In the genomic region with DNA sequence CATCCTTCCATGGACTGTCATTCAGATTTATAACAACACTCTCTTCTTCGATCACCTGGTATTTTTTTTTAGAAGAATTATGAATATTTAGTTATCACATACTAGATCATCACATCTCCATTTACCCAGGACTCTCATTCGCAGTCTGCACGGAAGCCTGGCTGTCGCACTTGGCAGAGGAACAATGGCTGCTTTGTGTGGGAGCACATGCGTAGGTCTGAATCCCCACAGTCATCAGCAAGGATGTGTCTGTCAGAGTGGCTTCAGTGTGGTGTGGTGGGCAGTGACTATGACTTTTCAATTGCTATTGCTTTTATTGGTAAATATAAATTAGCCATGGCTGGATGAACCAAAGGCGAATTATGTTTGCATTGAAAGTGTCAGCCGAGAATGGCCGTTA, we compare ENCODE assay signal across 13 mouse cellular contexts. TPM values are rescaled to one million over a fixed set of nuclear protein-coding genes. Genes with fewer than 3 reads are reported as not detected.
DNase-seq lines count a peak whose midpoint lies in the region; ATAC-seq and TF ChIP-seq lines count a peak whose summit lies in the region.
"Had no signal": no experiment of that assay in that cellular context is flagged by ENCODE, and none has a peak within 500 bp of the region (broad histone marks: within the 10 kb centered on the region; RNA-seq: fewer than 3 reads in every experiment).

No protein-coding gene starts in this region.

- no peaks in the 10 kb centered on the region for H3K36me3 ChIP-seq in hindbrain, embryonic 11.5 days (ENCODE audit: control insufficient read depth, insufficient read depth, low read length)
- peaks cover 9% of the 10 kb centered on the region; the same call in 1 of the 2 replicates for H3K36me3 ChIP-seq in hindbrain, embryonic 10.5 days
- H3K36me3 ChIP-seq in forebrain, postnatal 0 days (ENCODE audit: insufficient read depth): no peaks in the 10 kb centered on the region
- peaks cover 6% of the 10 kb centered on the region; the same call in 1 of the 2 replicates for H3K36me3 ChIP-seq in neural tube, embryonic 15.5 days
- H3K36me3 ChIP-seq: embryonic facial prominence, embryonic 13.5 days; heart, embryonic 12.5 days; liver, embryonic 12.5 days had no signal

- H3K4me3 ChIP-seq in hindbrain, embryonic 11.5 days (ENCODE audit: low read depth, low read length): no peak overlapping the region
- H3K4me3 ChIP-seq in hindbrain, embryonic 10.5 days: no peak overlapping the region
- H3K4me3 ChIP-seq in forebrain, postnatal 0 days (ENCODE audit: low read depth, low read length): no peak overlapping the region
- H3K4me3 ChIP-seq in neural tube, embryonic 15.5 days (replicated peaks): no peak overlapping the region
- H3K4me3 ChIP-seq: embryonic facial prominence, embryonic 13.5 days; heart, embryonic 12.5 days; liver, embryonic 12.5 days had no signal

- TF ChIP-seq CTCF in forebrain, postnatal 0 days (IDR thresholded peaks at IDR 0.05; ENCODE audit: low read depth): no peak

- no peaks in the 10 kb centered on the region for H3K4me1 ChIP-seq in hindbrain, embryonic 11.5 days (replicated peaks; ENCODE audit: control insufficient read depth, insufficient read depth, low read length)
- peaks cover 6% of the 10 kb centered on the region for H3K4me1 ChIP-seq in hindbrain, embryonic 10.5 days (replicated peaks)
- H3K4me1 ChIP-seq in forebrain, postnatal 0 days (ENCODE audit: insufficient read depth): no peaks in the 10 kb centered on the region
- peaks cover 25% of the 10 kb centered on the region for H3K4me1 ChIP-seq in neural tube, embryonic 15.5 days

- peak; percentile 74; the same call in 1 of the 2 replicates for ATAC-seq in hindbrain, embryonic 11.5 days (ENCODE audit: low FRiP score)
- peak; percentile 86 for ATAC-seq in forebrain, postnatal 0 days
- 0 out of 2 replicates have a peak, but pooled peaks have one; percentile 40 for ATAC-seq in neural tube, embryonic 15.5 days (ENCODE audit: low FRiP score)
- ATAC-seq: liver, embryonic 12.5 days had no signal

- no peaks in the 10 kb centered on the region for H3K9me3 ChIP-seq in hindbrain, embryonic 11.5 days (ENCODE audit: control insufficient read depth, low read length)
- no peaks in the 10 kb centered on the region for H3K9me3 ChIP-seq in hindbrain, embryonic 10.5 days
- no peaks in the 10 kb centered on the region for H3K9me3 ChIP-seq in forebrain, postnatal 0 days (ENCODE audit: low read length)
- H3K9me3 ChIP-seq in neural tube, embryonic 15.5 days (replicated peaks): no peaks in the 10 kb centered on the region
- H3K9me3 ChIP-seq: embryonic facial prominence, embryonic 13.5 days; heart, embryonic 12.5 days; liver, embryonic 12.5 days had no signal

- no peaks in the 10 kb centered on the region for H3K27me3 ChIP-seq in hindbrain, embryonic 11.5 days (ENCODE audit: control insufficient read depth, insufficient read depth, low read length)
- H3K27me3 ChIP-seq in hindbrain, embryonic 10.5 days (ENCODE audit: insufficient read depth, poor library complexity, severe bottlenecking): no peaks in the 10 kb centered on the region
- H3K27me3 ChIP-seq in forebrain, postnatal 0 days (ENCODE audit: insufficient read depth, low read length): no peaks in the 10 kb centered on the region
- H3K27me3 ChIP-seq in neural tube, embryonic 15.5 days (replicated peaks): no peaks in the 10 kb centered on the region
- H3K27me3 ChIP-seq: embryonic facial prominence, embryonic 13.5 days; heart, embryonic 12.5 days; liver, embryonic 12.5 days had no signal

- no peak overlapping the region for H3K9ac ChIP-seq in hindbrain, embryonic 11.5 days (ENCODE audit: low read depth, low read length)
- H3K9ac ChIP-seq in forebrain, postnatal 0 days: no peak overlapping the region
- H3K9ac ChIP-seq in neural tube, embryonic 15.5 days (replicated peaks): no peak overlapping the region
- H3K9ac ChIP-seq: embryonic facial prominence, embryonic 13.5 days; heart, embryonic 12.5 days; liver, embryonic 12.5 days had no signal

- DNase-seq in hindbrain, embryonic 11.5 days (ENCODE audit: low spot score): peak; percentile 38
- no peak for DNase-seq in hindbrain, embryonic 10.5 days (ENCODE audit: low spot score)
- DNase-seq in forebrain, postnatal 0 days: peak; percentile 65
- DNase-seq in layer of hippocampus, postnatal 36 days: peak; percentile 66 to 77
- no peak for DNase-seq in adrenal gland, postnatal 4 days (ENCODE audit: low spot score in 2 of 2)
- DNase-seq in spleen, postnatal 36 days (ENCODE audit: low spot score in 2 of 2): no peak
- DNase-seq in adrenal gland, postnatal 10 days: no peak
- DNase-seq: B cell, adult 2 months; cerebellum, adult 9-10 months had no signal

- H3K4me2 ChIP-seq in hindbrain, embryonic 11.5 days (replicated peaks; ENCODE audit: low read depth, low read length): no peak overlapping the region
- H3K4me2 ChIP-seq in forebrain, postnatal 0 days (ENCODE audit: low read depth): no peak overlapping the region
- no peak overlapping the region for H3K4me2 ChIP-seq in neural tube, embryonic 15.5 days
- H3K4me2 ChIP-seq: embryonic facial prominence, embryonic 13.5 days; heart, embryonic 12.5 days; liver, embryonic 12.5 days had no signal

- WGBS in hindbrain, embryonic 11.5 days: 72% methylated on average over 8 of the region's 8 CpGs
- 68% methylated on average over 8 of the region's 8 CpGs for WGBS in hindbrain, embryonic 10.5 days
- WGBS in forebrain, postnatal 0 days: 47% methylated on average over 8 of the region's 8 CpGs
- 49% methylated on average over 8 of the region's 8 CpGs for WGBS in neural tube, embryonic 15.5 days

- H3K27ac ChIP-seq in hindbrain, embryonic 11.5 days (ENCODE audit: low read depth, low read length): no peak overlapping the region
- no peak overlapping the region for H3K27ac ChIP-seq in hindbrain, embryonic 10.5 days
- H3K27ac ChIP-seq in forebrain, postnatal 0 days (ENCODE audit: low read depth, low read length): no peak overlapping the region
- H3K27ac ChIP-seq in neural tube, embryonic 15.5 days (replicated peaks): no peak overlapping the region
- H3K27ac ChIP-seq: embryonic facial prominence, embryonic 13.5 days; liver, embryonic 12.5 days had no signal

RNA-seq across cellular contexts. Expression of a gene that starts 23.2 kb away (rescaled TPM):
- 5.1 and 6.3 TPM in 2 replicates for polyA plus RNA-seq in hindbrain, embryonic 11.5 days (2014; fragmentation: Nextera tagmentation; extraction: Ambion mirVana)
- 3.6 and 5.4 TPM in 2 replicates for polyA plus RNA-seq in hindbrain, embryonic 10.5 days (2016; fragmentation: Nextera tagmentation; extraction: Ambion mirVana)
- total RNA-seq in forebrain, postnatal 0 days (2014; rRNA removed): 10.8 and 15.5 TPM in 2 replicates
- 2.3 and 3.5 TPM in 2 replicates for polyA plus RNA-seq in forebrain, postnatal 0 days (2015; fragmentation: Nextera tagmentation; extraction: Ambion mirVana)
- total RNA-seq in layer of hippocampus, postnatal 36 days (2021): 10 to 100 TPM; 34.6 to 34.9 TPM
- 6.6 and 8.6 TPM in 2 replicates for polyA plus RNA-seq in neural tube, embryonic 15.5 days (2015; fragmentation: Nextera tagmentation; extraction: Ambion mirVana)
- 1 to 10 TPM; 4.3 to 5.3 TPM for total RNA-seq in adrenal gland, postnatal 4 days (2021)
- total RNA-seq in adrenal gland, postnatal 10 days (2021): 1 to 10 TPM; 1.7 to 2.5 TPM

Comparison
In these comparisons a context has a peak if more than half of its experiments do, and no peak if none do; other contexts are left out.
1. DNase-seq: peak in hindbrain, embryonic 11.5 days (single experiment), forebrain, postnatal 0 days (single experiment) and layer of hippocampus, postnatal 36 days (2 of 2); none in hindbrain, embryonic 10.5 days (single experiment), adrenal gland, postnatal 4 days (0 of 2), spleen, postnatal 36 days (0 of 2) and adrenal gland, postnatal 10 days (single experiment).
2. Peak in every context shown above with its lines, with median percentiles within 50 percentile points of each other: ATAC-seq.